Mouse (Mus musculus): ENCODE measurements around the gene Mical3. TPM values are rescaled to one million over a fixed set of nuclear protein-coding genes. Genes with fewer than 3 reads are reported as not detected.

The Mical3 gene
- polyA plus RNA-seq, 1 experiment from 2014 or later, result 4.5 TPM

DNA sequence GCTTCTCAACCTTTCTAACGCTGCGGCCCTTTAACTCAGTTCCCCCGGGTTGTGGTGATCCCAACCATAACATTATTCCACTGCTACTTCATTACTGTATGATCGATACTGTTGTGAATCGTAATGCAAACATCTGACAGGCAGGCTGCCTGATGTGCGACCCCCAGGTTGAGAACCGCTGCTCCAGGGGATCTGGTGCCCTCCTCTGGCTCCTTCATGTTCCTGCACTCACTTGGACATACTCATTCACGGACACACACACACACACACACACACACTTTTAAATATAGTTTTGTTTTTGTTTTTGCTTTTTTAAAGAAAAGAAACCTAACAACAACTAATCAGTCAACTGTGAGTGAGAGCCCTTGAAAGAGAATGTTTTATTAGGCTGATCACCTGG, 19.3 kb upstream of the Mical3 start:
- Histone ChIP-seq H3K9me3 (ENCODE audit: control insufficient read depth) (no peaks in the 10 kb centered on the region), H3K36me3 (ENCODE audit: control insufficient read depth, insufficient read depth) (no peaks in the 10 kb centered on the region), H3K4me3 (ENCODE audit: low read depth, low read length) (no peak overlapping the region), H3K27ac (ENCODE audit: low read depth, low read length) (no peak overlapping the region), H3K27me3 (replicated peaks; ENCODE audit: control insufficient read depth, insufficient read depth, low read length) (no peaks in the 10 kb centered on the region), H3K4me1 (replicated peaks; ENCODE audit: control insufficient read depth, insufficient read depth, low read length) (no peaks in the 10 kb centered on the region), H3K9ac (ENCODE audit: low read depth, low read length) (no peak overlapping the region), H3K4me2 (replicated peaks; ENCODE audit: low read depth) (no peak overlapping the region)
- ATAC-seq, result no peak
- TF ChIP-seq CTCF (IDR thresholded peaks at IDR 0.05; ENCODE audit: low read depth), result peak; percentile 13; the same call in 1 of the 2 replicates
- 94% methylated on average over 8 of the region's 8 CpGs for WGBS

DNA sequence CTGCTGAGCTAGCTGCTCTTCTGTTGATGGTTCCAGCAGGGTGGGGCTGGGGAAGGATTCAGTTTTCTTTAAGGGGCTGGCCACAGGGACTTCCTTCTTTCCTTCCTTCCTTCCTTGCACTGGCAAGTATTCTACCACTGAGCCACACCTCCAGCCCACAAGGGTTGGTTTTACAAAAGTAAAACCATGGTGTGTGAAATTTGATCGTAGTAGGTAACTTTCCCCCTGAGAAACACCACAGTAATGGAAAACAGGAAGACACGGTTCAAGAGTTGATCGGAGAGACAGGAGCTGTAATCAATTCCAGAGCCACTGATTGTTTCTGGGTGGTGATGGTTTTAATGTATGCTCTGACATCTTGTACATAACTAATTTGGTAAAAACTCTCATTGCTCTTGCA, 18.6 kb upstream of the Mical3 start:
- H3K9me3 ChIP-seq (ENCODE audit: control insufficient read depth), result no peaks in the 10 kb centered on the region

DNA sequence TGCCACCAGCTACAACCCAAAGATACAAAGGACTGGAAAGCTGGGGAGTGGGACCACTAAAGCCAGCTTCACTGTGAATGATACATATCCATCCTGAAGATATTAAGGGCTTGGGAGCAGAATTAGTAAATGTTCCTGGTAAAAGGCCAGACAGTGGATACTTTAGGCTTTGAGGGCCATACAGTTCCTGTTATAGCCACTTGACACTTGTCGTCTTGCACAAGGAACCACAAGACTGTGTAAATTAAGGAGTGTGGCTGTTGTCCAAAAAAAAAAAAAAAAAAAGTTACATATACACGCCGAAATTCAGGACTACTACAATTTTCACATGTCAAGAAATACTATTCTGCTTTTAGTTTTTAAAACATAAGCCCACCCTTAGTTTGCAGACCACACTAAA, 17.6 kb upstream of the Mical3 start:
- Histone ChIP-seq H3K36me3 (ENCODE audit: control insufficient read depth, insufficient read depth) (no peaks in the 10 kb centered on the region), H3K4me3 (ENCODE audit: low read depth, low read length) (no peak overlapping the region), H3K9me3 (ENCODE audit: control insufficient read depth) (no peaks in the 10 kb centered on the region), H3K4me1 (replicated peaks; ENCODE audit: control insufficient read depth, insufficient read depth, low read length) (no peaks in the 10 kb centered on the region), H3K4me2 (replicated peaks; ENCODE audit: low read depth) (no peak overlapping the region), H3K9ac (ENCODE audit: low read depth, low read length) (no peak overlapping the region), H3K27me3 (replicated peaks; ENCODE audit: control insufficient read depth, insufficient read depth, low read length) (no peaks in the 10 kb centered on the region), H3K27ac (ENCODE audit: low read depth, low read length) (no peak overlapping the region)
- no peak for ATAC-seq
- WGBS, result 34% methylated on average over 3 of the region's 3 CpGs
- no peak for TF ChIP-seq CTCF (IDR thresholded peaks at IDR 0.05; ENCODE audit: low read depth)

More for the DNA sequence above, 18.6 kb upstream of the Mical3 start:
- WGBS, result 75% methylated on average over 3 of the region's 3 CpGs
- no peak overlapping the region for H3K4me3 ChIP-seq (ENCODE audit: low read depth, low read length)
- H3K4me1 ChIP-seq (replicated peaks; ENCODE audit: control insufficient read depth, insufficient read depth, low read length), result no peaks in the 10 kb centered on the region
- H3K4me2 ChIP-seq (replicated peaks; ENCODE audit: low read depth), result no peak overlapping the region
- H3K27ac ChIP-seq (ENCODE audit: low read depth, low read length), result no peak overlapping the region
- no peak for TF ChIP-seq CTCF (IDR thresholded peaks at IDR 0.05; ENCODE audit: low read depth)
- no peak for ATAC-seq
- no peaks in the 10 kb centered on the region for H3K36me3 ChIP-seq (ENCODE audit: control insufficient read depth, insufficient read depth)
- no peak overlapping the region for H3K9ac ChIP-seq (ENCODE audit: low read depth, low read length)
- no peaks in the 10 kb centered on the region for H3K27me3 ChIP-seq (replicated peaks; ENCODE audit: control insufficient read depth, insufficient read depth, low read length)

DNA sequence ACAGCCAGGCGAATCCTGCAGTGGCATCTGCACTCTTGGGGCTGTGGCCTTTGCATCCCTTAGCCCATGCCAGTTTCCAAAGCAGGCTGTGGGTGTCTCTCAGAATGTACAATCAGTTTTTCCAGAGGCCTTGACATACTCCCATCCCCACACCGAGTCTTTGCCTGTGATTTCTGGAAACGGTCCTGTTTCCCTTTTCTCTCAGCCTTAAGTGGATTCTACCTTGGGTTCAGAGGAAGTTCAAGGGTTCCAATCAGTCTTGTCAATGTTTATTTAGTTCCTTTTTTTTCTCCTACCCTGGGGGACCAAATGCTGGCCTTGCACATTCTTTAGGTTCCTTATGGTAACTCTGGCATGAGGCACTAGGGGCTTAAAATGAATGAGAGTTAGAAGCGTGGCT, 16.0 kb upstream of the Mical3 start:
- Histone ChIP-seq H3K9me3 (ENCODE audit: control insufficient read depth) (no peaks in the 10 kb centered on the region), H3K9ac (ENCODE audit: low read depth, low read length) (no peak overlapping the region), H3K4me2 (replicated peaks; ENCODE audit: low read depth) (no peak overlapping the region), H3K4me1 (replicated peaks; ENCODE audit: control insufficient read depth, insufficient read depth, low read length) (no peaks in the 10 kb centered on the region), H3K4me3 (ENCODE audit: low read depth, low read length) (no peak overlapping the region), H3K36me3 (ENCODE audit: control insufficient read depth, insufficient read depth) (no peaks in the 10 kb centered on the region), H3K27ac (ENCODE audit: low read depth, low read length) (no peak overlapping the region), H3K27me3 (replicated peaks; ENCODE audit: control insufficient read depth, insufficient read depth, low read length) (no peaks in the 10 kb centered on the region)
- 47% methylated on average over 4 of the region's 4 CpGs for WGBS
- TF ChIP-seq CTCF (IDR thresholded peaks at IDR 0.05; ENCODE audit: low read depth), result no peak
- ATAC-seq, result no peak

DNA sequence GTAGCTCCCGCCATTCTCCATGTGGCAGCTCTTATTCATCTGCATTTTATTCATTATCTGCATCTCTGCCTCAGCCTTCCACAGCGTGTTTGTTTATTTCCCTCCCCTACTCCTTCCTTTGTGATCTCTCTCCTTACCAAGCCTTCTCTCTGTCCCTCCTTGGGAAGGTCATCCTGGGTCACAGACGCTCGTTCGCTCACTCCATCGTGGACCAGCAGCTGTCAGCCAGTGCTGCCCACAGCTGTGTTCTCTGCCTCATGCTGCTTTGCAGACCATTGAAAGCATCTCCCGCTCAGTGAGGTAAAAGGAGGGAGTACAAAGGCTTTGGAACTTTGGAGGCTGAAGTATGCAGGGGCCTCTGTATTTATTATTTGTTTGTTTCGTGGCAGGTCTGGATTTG, 15.1 kb upstream of the Mical3 start:
- WGBS, result 69% methylated on average over 8 of the region's 8 CpGs
- Histone ChIP-seq H3K4me1 (replicated peaks; ENCODE audit: control insufficient read depth, insufficient read depth, low read length) (no peaks in the 10 kb centered on the region), H3K4me2 (replicated peaks; ENCODE audit: low read depth) (no peak overlapping the region), H3K27ac (ENCODE audit: low read depth, low read length) (no peak overlapping the region), H3K36me3 (ENCODE audit: control insufficient read depth, insufficient read depth) (no peaks in the 10 kb centered on the region), H3K4me3 (ENCODE audit: low read depth, low read length) (no peak overlapping the region), H3K27me3 (replicated peaks; ENCODE audit: control insufficient read depth, insufficient read depth, low read length) (no peaks in the 10 kb centered on the region), H3K9me3 (ENCODE audit: control insufficient read depth) (no peaks in the 10 kb centered on the region), H3K9ac (ENCODE audit: low read depth, low read length) (no peak overlapping the region)
- TF ChIP-seq CTCF (IDR thresholded peaks at IDR 0.05; ENCODE audit: low read depth), result no peak
- no peak for ATAC-seq

DNA sequence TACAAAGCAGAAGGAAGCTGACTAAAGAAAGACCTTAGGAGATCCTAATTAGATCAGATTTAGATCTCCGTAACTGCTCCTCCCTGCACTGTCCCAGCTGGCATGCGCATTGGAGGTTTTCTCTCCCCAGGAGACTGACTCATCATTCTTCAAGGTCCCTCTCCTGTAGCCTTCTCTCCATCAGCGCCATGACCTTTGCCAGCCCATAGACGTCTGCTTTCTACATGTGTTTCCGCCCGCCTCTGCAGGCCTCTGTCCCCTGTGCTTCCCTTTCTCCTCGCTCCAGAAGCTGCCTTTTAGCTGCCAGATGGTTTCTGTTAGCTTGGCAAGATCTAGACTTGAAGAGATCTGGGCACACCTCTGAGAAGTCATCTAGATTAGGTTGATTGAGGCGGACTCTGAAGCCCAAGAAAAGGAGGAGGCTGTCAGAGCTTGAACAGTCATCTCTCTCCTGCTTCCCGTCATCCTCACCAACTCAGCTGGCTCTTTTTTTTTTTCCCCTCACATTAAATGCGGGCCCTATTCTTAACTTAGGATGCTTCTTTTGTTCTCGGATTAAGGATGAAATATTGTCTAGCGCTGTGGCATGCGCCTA, 14.3 kb upstream of the Mical3 start:
- Histone ChIP-seq H3K27me3 (replicated peaks; ENCODE audit: control insufficient read depth, insufficient read depth, low read length) (no peaks in the 10 kb centered on the region), H3K4me1 (replicated peaks; ENCODE audit: control insufficient read depth, insufficient read depth, low read length) (no peaks in the 10 kb centered on the region), H3K4me2 (replicated peaks; ENCODE audit: low read depth) (no peak overlapping the region), H3K9ac (ENCODE audit: low read depth, low read length) (no peak overlapping the region), H3K9me3 (ENCODE audit: control insufficient read depth) (no peaks in the 10 kb centered on the region), H3K27ac (ENCODE audit: low read depth, low read length) (no peak overlapping the region), H3K4me3 (ENCODE audit: low read depth, low read length) (no peak overlapping the region), H3K36me3 (ENCODE audit: control insufficient read depth, insufficient read depth) (no peaks in the 10 kb centered on the region)
- TF ChIP-seq CTCF (IDR thresholded peaks at IDR 0.05; ENCODE audit: low read depth), result no peak
- no peak for ATAC-seq
- WGBS, result 74% methylated on average over 13 of the region's 13 CpGs

DNA sequence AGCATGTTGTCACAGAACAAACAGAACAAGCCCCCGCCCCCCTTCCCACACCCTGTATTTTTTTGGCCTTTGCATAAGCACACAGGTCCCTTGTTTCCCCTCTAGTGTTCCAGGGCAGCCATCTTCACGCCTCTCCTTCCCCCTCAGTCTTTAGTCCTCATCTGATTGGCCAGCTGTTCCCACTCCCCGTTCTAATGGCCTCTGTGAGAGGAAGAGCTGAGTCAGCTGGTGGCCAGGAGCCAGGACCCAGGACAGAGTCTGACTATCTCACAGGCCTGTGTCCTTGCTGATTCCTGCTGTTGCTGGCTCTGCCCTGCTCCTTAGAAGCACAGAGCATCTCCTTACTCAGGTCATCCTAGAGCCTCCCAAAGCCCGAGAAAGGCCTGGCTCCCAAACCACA, 13.3 kb upstream of the Mical3 start:
- 45% methylated on average over 4 of the region's 4 CpGs for WGBS
- Histone ChIP-seq H3K4me2 (replicated peaks; ENCODE audit: low read depth) (no peak overlapping the region), H3K4me1 (replicated peaks; ENCODE audit: control insufficient read depth, insufficient read depth, low read length) (no peaks in the 10 kb centered on the region), H3K27me3 (replicated peaks; ENCODE audit: control insufficient read depth, insufficient read depth, low read length) (no peaks in the 10 kb centered on the region), H3K27ac (ENCODE audit: low read depth, low read length) (no peak overlapping the region), H3K36me3 (ENCODE audit: control insufficient read depth, insufficient read depth) (no peaks in the 10 kb centered on the region), H3K4me3 (ENCODE audit: low read depth, low read length) (no peak overlapping the region), H3K9ac (ENCODE audit: low read depth, low read length) (no peak overlapping the region), H3K9me3 (ENCODE audit: control insufficient read depth) (no peaks in the 10 kb centered on the region)
- ATAC-seq, result no peak
- no peak for TF ChIP-seq CTCF (IDR thresholded peaks at IDR 0.05; ENCODE audit: low read depth)
